Mouse (Mus musculus): ENCODE data around the gene Foxp4.

Foxp4 gene

GRCm38 (mm10) chr17:47850639-47851314, 73.7 kb downstream of the Foxp4 start:
- DNase-seq, result no peak

GRCm38 (mm10) chr17:47850035-47850434, 74.4 kb downstream of the Foxp4 start:
- DNase-seq, result no peak

- no peak for DNase-seq
These were observed 76.5 kb downstream of the Foxp4 start for GRCm38 (mm10) chr17:47847985-47848384.

- no peak for DNase-seq
These were observed 78.8 kb downstream of the Foxp4 start for GRCm38 (mm10) chr17:47845609-47846008.

GRCm38 (mm10) chr17:47843465-47843864, 81.0 kb downstream of the Foxp4 start:
- no peak for DNase-seq

- DNase-seq, result peak; percentile 35
These were observed 82.4 kb downstream of the Foxp4 start for GRCm38 (mm10) chr17:47841931-47842623.

GRCm38 (mm10) chr17:47841521-47841920, 82.9 kb downstream of the Foxp4 start:
- DNase-seq, result no peak

GRCm38 (mm10) chr17:47837808-47838207, 86.6 kb downstream of the Foxp4 start:
- no peak for DNase-seq

- DNase-seq, result no peak
These were observed 90.0 kb downstream of the Foxp4 start, which contains the start of gene Mdfi for GRCm38 (mm10) chr17:47834482-47834767. Mdfi (minus strand) TSS chr17:47834691.

- DNase-seq, result no peak
These were observed 90.6 kb downstream of the Foxp4 start for GRCm38 (mm10) chr17:47833628-47834481.

- DNase-seq, result no peak
These were observed 91.3 kb downstream of the Foxp4 start for GRCm38 (mm10) chr17:47833029-47833627.

GRCm38 (mm10) chr17:47832501-47833028, 91.9 kb downstream of the Foxp4 start:
- no peak for DNase-seq

- DNase-seq, result no peak
These were observed 92.7 kb downstream of the Foxp4 start for GRCm38 (mm10) chr17:47831772-47832171.

- DNase-seq, result no peak
These were observed 93.3 kb downstream of the Foxp4 start for GRCm38 (mm10) chr17:47831161-47831560.

- DNase-seq, result no peak
These were observed 103.1 kb downstream of the Foxp4 start for GRCm38 (mm10) chr17:47821339-47821738.

GRCm38 (mm10) chr17:47818038-47818725, 106.3 kb downstream of the Foxp4 start:
- DNase-seq, result no peak
